Comparison of ENCODE assay signal across 17 mouse cellular contexts in the genomic region with DNA sequence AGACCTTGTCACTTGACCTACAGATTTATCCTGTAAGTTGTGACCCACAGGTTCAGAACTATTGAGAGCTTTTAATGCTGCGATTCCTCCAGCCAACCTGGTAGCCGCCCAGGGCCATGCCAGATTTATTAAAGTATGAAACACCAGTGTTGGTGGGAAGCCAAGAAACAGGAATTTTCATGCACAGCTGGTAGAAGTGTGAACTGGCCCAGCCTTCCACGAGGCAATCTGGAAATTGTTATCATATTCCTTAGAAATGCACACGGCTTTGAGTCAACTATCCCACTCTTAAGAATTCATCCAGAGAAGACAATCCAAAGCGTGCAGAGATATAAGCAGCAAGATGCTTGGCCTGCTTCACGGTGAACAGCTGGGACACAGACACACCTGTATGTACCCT.
DNase-seq lines count a peak whose midpoint lies in the region; ATAC-seq and TF ChIP-seq lines count a peak whose summit lies in the region.
"Had no signal": no experiment of that assay in that cellular context is flagged by ENCODE, and none has a peak within 500 bp of the region (broad histone marks: within the 10 kb centered on the region; RNA-seq: fewer than 3 reads in every experiment).

No protein-coding gene starts in this region.

- no peak overlapping the region for H3K27ac ChIP-seq in heart, adult 2 months
- no peak overlapping the region for H3K27ac ChIP-seq in limb, embryonic 14.5 days (replicated peaks; ENCODE audit: low read depth, low read length)
- H3K27ac ChIP-seq: forebrain, embryonic 13.5 days; hindbrain, embryonic 10.5 days; hindbrain, embryonic 14.5 days had no signal

- TF ChIP-seq POLR2A in heart, adult 2 months (IDR thresholded peaks at IDR 0.05; ENCODE audit: insufficient read depth, low read depth, low read length), result no peak
- TF ChIP-seq POLR2A in lung, adult 2 months (IDR thresholded peaks at IDR 0.05; ENCODE audit: borderline replicate concordance, extremely low read depth, low read depth, low read length), result no peak
- no peak for TF ChIP-seq POLR2A in limb, embryonic 14.5 days (IDR thresholded peaks at IDR 0.05; ENCODE audit: borderline replicate concordance, extremely low read depth, insufficient read depth, insufficient read length)

- no peak overlapping the region for H3K4me3 ChIP-seq in heart, adult 2 months
- no peak overlapping the region for H3K4me3 ChIP-seq in lung, adult 2 months (replicated peaks; ENCODE audit: extremely low read depth, low read depth, low read length)
- no peak overlapping the region for H3K4me3 ChIP-seq in limb, embryonic 14.5 days (replicated peaks; ENCODE audit: low read length)
- H3K4me3 ChIP-seq: forebrain, embryonic 13.5 days; heart, embryonic 12.5 days; hindbrain, embryonic 10.5 days had no signal

- no peaks in the 10 kb centered on the region for H3K9me3 ChIP-seq in limb, embryonic 14.5 days (ENCODE audit: control insufficient read depth, low read length)
- H3K9me3 ChIP-seq: forebrain, embryonic 13.5 days; heart, embryonic 12.5 days; hindbrain, embryonic 10.5 days had no signal

- no peaks in the 10 kb centered on the region for H3K36me3 ChIP-seq in heart, adult 2 months (ENCODE audit: control insufficient read depth, insufficient read depth, low read length)
- H3K36me3 ChIP-seq in limb, embryonic 14.5 days (ENCODE audit: control insufficient read depth, insufficient read depth, low read length), result no peaks in the 10 kb centered on the region
- H3K36me3 ChIP-seq: G1E; heart, embryonic 12.5 days; hindbrain, embryonic 10.5 days had no signal

- no peaks in the 10 kb centered on the region for H3K79me2 ChIP-seq in heart, adult 2 months (replicated peaks; ENCODE audit: control insufficient read depth, insufficient read depth, low read length)

- WGBS in heart, adult 2 months, result 48% methylated on average over 6 of the region's 6 CpGs
- 71% methylated on average over 6 of the region's 6 CpGs for WGBS in lung, adult 2 months
- WGBS in limb, embryonic 14.5 days, result 42% methylated on average over 6 of the region's 6 CpGs

- intact Hi-C loops in heart, adult 2 months (cut with DNase I), result no loop called here

- peak; percentile 53 for ATAC-seq in limb, embryonic 14.5 days (ENCODE audit: low FRiP score, low read depth)
- ATAC-seq: forebrain, embryonic 13.5 days; forebrain, postnatal 0 days; intestine, embryonic 16.5 days had no signal

- H3K27me3 ChIP-seq in heart, adult 2 months (ENCODE audit: control insufficient read depth, insufficient read depth, low read length), result no peaks in the 10 kb centered on the region
- no peaks in the 10 kb centered on the region for H3K27me3 ChIP-seq in limb, embryonic 14.5 days (ENCODE audit: control insufficient read depth, insufficient read depth, low read length)
- H3K27me3 ChIP-seq: forebrain, embryonic 13.5 days; heart, embryonic 12.5 days had no signal

- DNase-seq in heart, adult 11 months, result peak; percentile 82
- DNase-seq in heart, adult 2 months, result no peak
- DNase-seq in lung, postnatal 10 days, result peak; percentile 16
- DNase-seq in lung, adult 2 months, result no peak
- peak; percentile 86 for DNase-seq in limb, embryonic 14.5 days (ENCODE audit: low spot score)
- no peak for DNase-seq in natural killer cell, adult 2 months (ENCODE audit: low spot score in 2 of 2)
- DNase-seq: adrenal gland, postnatal 25 days; cerebellum, adult 18-20 months; cerebellum, postnatal 10 days; forebrain, postnatal 0 days; gastrocnemius, postnatal 14 days had no signal

- TF ChIP-seq EP300 in heart, adult 2 months (IDR thresholded peaks at IDR 0.05; ENCODE audit: insufficient read depth, low read depth, low read length), result no peak

- H3K4me2 ChIP-seq in limb, embryonic 14.5 days (replicated peaks; ENCODE audit: low read depth, low read length, severe bottlenecking), result no peak overlapping the region
- H3K4me2 ChIP-seq: forebrain, embryonic 13.5 days; heart, embryonic 12.5 days; hindbrain, embryonic 14.5 days had no signal

- TF ChIP-seq CTCF in heart, adult 2 months (IDR thresholded peaks at IDR 0.05), result no peak
- TF ChIP-seq CTCF in lung, adult 2 months (IDR thresholded peaks at IDR 0.05; ENCODE audit: insufficient read depth, low read length), result no peak

- no peaks in the 10 kb centered on the region for H3K4me1 ChIP-seq in heart, adult 2 months (ENCODE audit: control insufficient read depth, insufficient read depth, low read length)
- H3K4me1 ChIP-seq in lung, adult 2 months (ENCODE audit: control insufficient read depth, insufficient read depth, low read length), result no peaks in the 10 kb centered on the region
- H3K4me1 ChIP-seq in limb, embryonic 14.5 days (ENCODE audit: control insufficient read depth, insufficient read depth, low read length), result peaks cover 12% of the 10 kb centered on the region
- H3K4me1 ChIP-seq: forebrain, embryonic 13.5 days; heart, embryonic 12.5 days; hindbrain, embryonic 10.5 days had no signal

- H3K9ac ChIP-seq in heart, adult 2 months (ENCODE audit: low read depth, low read length), result no peak overlapping the region
- H3K9ac ChIP-seq in limb, embryonic 14.5 days (ENCODE audit: low read depth, low read length, severe bottlenecking), result no peak overlapping the region
- H3K9ac ChIP-seq: forebrain, embryonic 13.5 days; forebrain, postnatal 0 days; heart, embryonic 12.5 days; hindbrain, embryonic 14.5 days had no signal

Comparison
In these comparisons a context has a peak if more than half of its experiments do, and no peak if none do; other contexts are left out.
1. DNase-seq: peak in heart, adult 11 months (single experiment), lung, postnatal 10 days (single experiment) and limb, embryonic 14.5 days (single experiment); none in heart, adult 2 months (0 of 2), lung, adult 2 months (single experiment) and natural killer cell, adult 2 months (0 of 2).